Mouse (Mus musculus): ENCODE data around the gene Mrps35.

- TF ChIP-seq CTCF (IDR thresholded peaks at IDR 0.05; ENCODE audit: extremely low read depth, insufficient read length, insufficient replicate concordance, low read depth, low read length) (no peak), POLR2A (IDR thresholded peaks at IDR 0.05; ENCODE audit: low read depth, low read length) (no peak)
Observed at GRCm38 (mm10) chr6:147017906-147018305, 24.7 kb upstream of the Mrps35 start.

All from small intestine, adult 2 months (tissue).